Mouse (Mus musculus): ENCODE data around the gene Prkag3. TPM values are rescaled to one million over a fixed set of nuclear protein-coding genes. Genes with fewer than 3 reads are reported as not detected.

The Prkag3 gene
- polyA plus RNA-seq, 2 experiments, result 2.5 to 5.1 TPM

DNA sequence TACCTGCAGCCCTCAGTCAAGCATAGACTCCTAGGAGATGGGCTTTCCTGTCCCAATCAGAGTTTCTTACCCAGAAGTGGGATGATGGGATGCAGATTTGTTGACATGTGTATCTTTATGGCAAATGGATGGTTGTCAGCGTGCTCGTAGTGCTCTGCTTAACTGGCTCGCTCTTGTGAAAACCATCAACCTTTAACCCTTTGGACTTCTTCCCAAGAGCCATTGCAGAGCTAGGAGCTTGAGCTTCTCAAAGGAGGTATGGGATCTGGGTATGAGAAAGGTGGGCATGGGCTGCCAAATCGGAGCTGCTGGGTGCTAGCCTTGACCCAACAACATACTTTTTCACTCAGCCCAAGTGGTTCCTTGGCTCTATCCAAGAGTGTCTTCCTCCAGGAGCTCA is 53.2 kb downstream of the Prkag3 start:
- no peak for TF ChIP-seq POLR2A (IDR thresholded peaks at IDR 0.05; ENCODE audit: borderline replicate concordance, extremely low read depth, insufficient read depth, insufficient read length)
- ATAC-seq (ENCODE audit: low FRiP score, low read depth), result no peak
- Histone ChIP-seq H3K4me3 (replicated peaks; ENCODE audit: low read length) (no peak overlapping the region), H3K36me3 (ENCODE audit: control insufficient read depth, insufficient read depth, low read length) (peaks cover 84% of the 10 kb centered on the region), H3K27ac (replicated peaks; ENCODE audit: low read depth, low read length) (no peak overlapping the region), H3K9me3 (ENCODE audit: control insufficient read depth, low read length) (no peaks in the 10 kb centered on the region), H3K9ac (ENCODE audit: low read depth, low read length, severe bottlenecking) (no peak overlapping the region), H3K4me2 (replicated peaks; ENCODE audit: low read depth, low read length, severe bottlenecking) (no peak overlapping the region), H3K4me1 (ENCODE audit: control insufficient read depth, insufficient read depth, low read length) (no peaks in the 10 kb centered on the region), H3K27me3 (ENCODE audit: control insufficient read depth, insufficient read depth, low read length) (no peaks in the 10 kb centered on the region)
- WGBS, result 92% methylated on average over 4 of the region's 4 CpGs
- no peak for DNase-seq (ENCODE audit: low spot score)

DNA sequence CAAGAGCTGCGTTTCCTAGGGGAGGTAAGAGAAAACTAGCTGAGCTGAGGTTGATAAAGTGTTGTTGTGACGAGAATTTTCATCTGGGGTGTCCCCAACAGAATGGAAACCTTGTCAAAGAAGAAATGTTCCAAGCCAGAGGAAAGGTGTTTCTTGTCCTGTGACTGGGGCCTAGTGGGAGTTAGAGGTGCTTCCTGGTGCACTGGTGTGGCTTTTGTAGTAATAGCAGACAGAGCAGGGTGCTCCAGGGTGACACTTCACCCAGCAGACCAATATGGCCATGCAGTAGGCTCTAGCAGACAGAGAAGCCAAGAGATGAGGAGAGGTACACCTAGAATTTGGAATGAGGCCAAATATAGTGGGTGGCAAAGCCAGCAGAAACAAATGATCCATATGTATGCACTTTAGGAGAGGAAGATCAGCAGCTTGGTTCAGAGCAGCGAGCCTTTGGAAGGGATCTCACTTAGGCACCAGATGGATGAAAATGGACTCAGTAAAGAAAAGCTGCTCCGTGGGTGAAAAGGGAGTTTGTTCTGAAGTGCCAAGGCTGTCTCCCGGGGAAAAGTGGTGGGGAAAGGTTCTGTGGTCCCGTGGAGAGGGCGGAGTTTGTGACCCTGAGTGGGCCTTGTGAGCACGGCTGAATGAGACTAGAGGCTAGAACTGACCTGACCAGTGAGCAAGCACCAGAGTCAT is 55.0 kb downstream of the Prkag3 start:
- ATAC-seq (ENCODE audit: low FRiP score, low read depth) (no peak), DNase-seq (ENCODE audit: low spot score) (no peak)
- no peaks in the 10 kb centered on the region for H3K4me1 ChIP-seq (ENCODE audit: control insufficient read depth, insufficient read depth, low read length)
- TF ChIP-seq POLR2A (IDR thresholded peaks at IDR 0.05; ENCODE audit: borderline replicate concordance, extremely low read depth, insufficient read depth, insufficient read length), result no peak
- H3K27me3 ChIP-seq (ENCODE audit: control insufficient read depth, insufficient read depth, low read length), result no peaks in the 10 kb centered on the region
- no peak overlapping the region for H3K9ac ChIP-seq (ENCODE audit: low read depth, low read length, severe bottlenecking)
- H3K9me3 ChIP-seq (ENCODE audit: control insufficient read depth, low read length), result no peaks in the 10 kb centered on the region
- H3K4me3 ChIP-seq (replicated peaks; ENCODE audit: low read length), result no peak overlapping the region
- no peak overlapping the region for H3K4me2 ChIP-seq (replicated peaks; ENCODE audit: low read depth, low read length, severe bottlenecking)
- 94% methylated on average over 8 of the region's 8 CpGs for WGBS
- H3K36me3 ChIP-seq (ENCODE audit: control insufficient read depth, insufficient read depth, low read length), result peaks cover 89% of the 10 kb centered on the region
- H3K27ac ChIP-seq (replicated peaks; ENCODE audit: low read depth, low read length), result no peak overlapping the region

Other genes starting within 250 kb of the Prkag3 start
- gene Cnot9, start 243.2 kb downstream of the Prkag3 start, polyA plus RNA-seq (2012; rRNA removed), result 56.1 and 59.3 TPM in 2 replicates
- gene Cnot9, start 243.2 kb downstream of the Prkag3 start, polyA plus RNA-seq (2014; fragmentation: Nextera tagmentation; extraction: Ambion mirVana), result 64.8 and 66.9 TPM in 2 replicates
- gene Plcd4, start 206.3 kb downstream of the Prkag3 start, polyA plus RNA-seq (2012; rRNA removed), result 0.43 and 0.53 TPM in 2 replicates
- gene Plcd4, start 206.3 kb downstream of the Prkag3 start, polyA plus RNA-seq (2014; fragmentation: Nextera tagmentation; extraction: Ambion mirVana), result 0.99 and 2.1 TPM in 2 replicates
- gene Usp37, start 204.9 kb downstream of the Prkag3 start, polyA plus RNA-seq (2012; rRNA removed), result 13.4 and 14.2 TPM in 2 replicates
- gene Usp37, start 204.9 kb downstream of the Prkag3 start, polyA plus RNA-seq (2014; fragmentation: Nextera tagmentation; extraction: Ambion mirVana), result 30.3 and 33.9 TPM in 2 replicates
- 21.2 and 28.9 TPM in 2 replicates for gene Zfp142, start 161.0 kb downstream of the Prkag3 start, polyA plus RNA-seq (2012; rRNA removed)
- gene Zfp142, start 161.0 kb downstream of the Prkag3 start, polyA plus RNA-seq (2014; fragmentation: Nextera tagmentation; extraction: Ambion mirVana), result 7.5 and 7.9 TPM in 2 replicates
- gene Bcs1l, start 160.9 kb downstream of the Prkag3 start, polyA plus RNA-seq (2012; rRNA removed), result 22.4 and 24.0 TPM in 2 replicates
- gene Bcs1l, start 160.9 kb downstream of the Prkag3 start, polyA plus RNA-seq (2014; fragmentation: Nextera tagmentation; extraction: Ambion mirVana), result 16.6 and 21.3 TPM in 2 replicates
- 129 and 132 TPM in 2 replicates for gene Rnf25, start 147.8 kb downstream of the Prkag3 start, polyA plus RNA-seq (2012; rRNA removed)
- gene Rnf25, start 147.8 kb downstream of the Prkag3 start, polyA plus RNA-seq (2014; fragmentation: Nextera tagmentation; extraction: Ambion mirVana), result 7.1 and 10.0 TPM in 2 replicates
- gene Stk36, start 147.8 kb downstream of the Prkag3 start, polyA plus RNA-seq (2012; rRNA removed), result 9.8 and 15.3 TPM in 2 replicates
- 7.6 and 8.3 TPM in 2 replicates for gene Stk36, start 147.8 kb downstream of the Prkag3 start, polyA plus RNA-seq (2014; fragmentation: Nextera tagmentation; extraction: Ambion mirVana)
- gene Ttll4, start 87.5 kb downstream of the Prkag3 start, polyA plus RNA-seq (2012; rRNA removed), result 36.7 and 45.6 TPM in 2 replicates
- 18.5 and 22.2 TPM in 2 replicates for gene Ttll4, start 87.5 kb downstream of the Prkag3 start, polyA plus RNA-seq (2014; fragmentation: Nextera tagmentation; extraction: Ambion mirVana)
- gene Cyp27a1, start 35.6 kb downstream of the Prkag3 start, polyA plus RNA-seq (2012; rRNA removed), result 16.1 TPM in 2 replicates
- gene Cyp27a1, start 35.6 kb downstream of the Prkag3 start, polyA plus RNA-seq (2014; fragmentation: Nextera tagmentation; extraction: Ambion mirVana), result 11.6 and 12.2 TPM in 2 replicates
- 39.9 and 42.8 TPM in 2 replicates for gene Wnt6, start 22.7 kb upstream of the Prkag3 start, polyA plus RNA-seq (2012; rRNA removed)
- gene Wnt6, start 22.7 kb upstream of the Prkag3 start, polyA plus RNA-seq (2014; fragmentation: Nextera tagmentation; extraction: Ambion mirVana), result 51.8 and 54.3 TPM in 2 replicates
- 3.8 and 4.7 TPM in 2 replicates for gene Wnt10a, start 42.3 kb upstream of the Prkag3 start, polyA plus RNA-seq (2012; rRNA removed)
- gene Wnt10a, start 42.3 kb upstream of the Prkag3 start, polyA plus RNA-seq (2014; fragmentation: Nextera tagmentation; extraction: Ambion mirVana), result 8.3 and 9.3 TPM in 2 replicates
- gene Cdk5r2, start 105.7 kb upstream of the Prkag3 start, polyA plus RNA-seq (2012; rRNA removed), result 0.49 and 0.63 TPM in 2 replicates
- 0.07 and 0.10 TPM in 2 replicates for gene Cdk5r2, start 105.7 kb upstream of the Prkag3 start, polyA plus RNA-seq (2014; fragmentation: Nextera tagmentation; extraction: Ambion mirVana)
- gene Fev, start 136.2 kb upstream of the Prkag3 start, polyA plus RNA-seq (2012; rRNA removed), result 0.05 TPM in 1 of 2 replicates, not detected in the other
- 0.14 TPM in 1 of 2 replicates, not detected in the other for gene Fev, start 136.2 kb upstream of the Prkag3 start, polyA plus RNA-seq (2014; fragmentation: Nextera tagmentation; extraction: Ambion mirVana)
- gene Cryba2, start 143.9 kb upstream of the Prkag3 start, polyA plus RNA-seq (2012; rRNA removed), result not detected in 2 replicates
- gene Cryba2, start 143.9 kb upstream of the Prkag3 start, polyA plus RNA-seq (2014; fragmentation: Nextera tagmentation; extraction: Ambion mirVana), result not detected in 2 replicates
- gene Cfap65, start 186.4 kb upstream of the Prkag3 start, polyA plus RNA-seq (2012; rRNA removed), result 0.01 TPM in 1 of 2 replicates, not detected in the other
- not detected in 2 replicates for gene Cfap65, start 186.4 kb upstream of the Prkag3 start, polyA plus RNA-seq (2014; fragmentation: Nextera tagmentation; extraction: Ambion mirVana)
- gene Ihh, start 202.5 kb upstream of the Prkag3 start, polyA plus RNA-seq (2012; rRNA removed), result 30.6 and 41.2 TPM in 2 replicates
- gene Ihh, start 202.5 kb upstream of the Prkag3 start, polyA plus RNA-seq (2014; fragmentation: Nextera tagmentation; extraction: Ambion mirVana), result 6.0 and 7.3 TPM in 2 replicates

Data from limb, embryonic 14.5 days (tissue).